Mouse (Mus musculus) monocyte, adult 2 months (primary cell): ENCODE data around the gene Zglp1.

Experiments
- DNase-seq, 2 experiments: peaks; one replicate each; pipeline ENCODE4 v3.0.0; 2022; ENCODE audit warnings: low spot score in 2 of 2, low read depth in 1 of 2

The Zglp1 gene

DNA sequence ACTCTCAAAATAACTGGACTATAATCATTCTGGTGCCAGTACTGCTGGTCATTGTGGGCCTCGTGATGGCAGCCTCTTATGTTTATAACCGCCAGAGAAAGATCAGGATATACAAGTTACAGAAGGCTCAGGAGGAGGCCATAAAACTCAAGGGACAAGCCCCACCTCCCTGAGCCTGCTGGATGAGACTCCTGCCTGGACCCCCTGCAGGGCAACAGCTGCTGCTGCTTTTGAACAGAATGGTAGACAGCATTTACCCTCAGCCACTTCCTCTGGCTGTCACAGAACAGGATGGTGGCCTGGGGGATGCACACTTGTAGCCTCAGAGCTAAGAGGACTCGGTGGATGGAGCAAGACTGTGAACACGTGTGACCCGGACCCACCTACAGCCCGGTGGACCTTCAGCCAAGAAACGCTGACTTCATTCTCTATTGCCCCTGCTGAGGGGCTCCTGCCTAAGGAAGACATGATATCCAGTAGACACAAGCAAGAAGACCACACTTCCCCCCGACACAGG lies 39.1 kb downstream of the Zglp1 start:
- DNase-seq: no peak

DNA sequence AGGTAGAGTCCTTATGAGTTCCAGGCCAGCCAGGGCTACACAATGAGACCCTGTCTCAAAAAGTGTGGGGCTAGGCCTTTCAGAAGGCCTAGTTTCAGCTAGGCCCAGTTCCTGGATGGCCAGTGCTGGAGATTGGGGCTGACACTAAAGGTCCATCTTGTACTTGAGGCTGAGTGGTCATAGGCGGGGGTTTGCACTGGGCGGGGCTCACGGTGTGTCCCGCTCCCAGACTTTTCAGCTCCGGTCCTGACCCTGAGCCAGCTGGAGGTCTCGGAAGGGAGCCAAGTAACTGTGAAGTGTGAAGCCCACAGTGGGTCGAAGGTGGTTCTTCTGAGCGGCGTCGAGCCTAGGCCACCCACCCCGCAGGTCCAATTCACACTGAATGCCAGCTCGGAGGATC lies 40.0 kb downstream of the Zglp1 start:
- DNase-seq: no peak

DNA sequence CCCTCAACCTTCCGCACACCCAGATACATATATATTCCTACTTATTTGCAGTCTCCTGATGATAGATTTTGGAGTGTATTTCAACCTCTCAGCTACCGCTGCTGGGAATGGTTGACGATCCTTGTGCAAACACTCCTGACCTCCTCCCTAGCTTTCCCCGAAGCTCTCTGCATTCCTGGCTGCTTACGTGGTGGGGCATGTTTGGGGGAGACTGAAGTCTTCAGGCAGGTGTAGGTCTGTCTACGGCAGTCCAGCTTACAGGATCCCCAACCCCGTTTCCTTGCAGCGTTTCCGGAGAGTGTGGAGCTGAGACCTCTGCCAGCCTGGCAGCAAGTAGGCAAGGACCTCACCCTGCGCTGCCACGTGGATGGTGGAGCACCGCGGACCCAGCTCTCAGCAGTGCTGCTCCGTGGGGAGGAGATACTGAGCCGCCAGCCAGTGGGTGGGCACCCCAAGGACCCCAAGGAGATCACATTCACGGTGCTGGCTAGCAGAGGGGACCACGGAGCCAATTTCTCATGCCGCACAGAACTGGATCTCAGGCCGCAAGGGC lies 41.6 kb downstream of the Zglp1 start:
- DNase-seq: no peak

DNA sequence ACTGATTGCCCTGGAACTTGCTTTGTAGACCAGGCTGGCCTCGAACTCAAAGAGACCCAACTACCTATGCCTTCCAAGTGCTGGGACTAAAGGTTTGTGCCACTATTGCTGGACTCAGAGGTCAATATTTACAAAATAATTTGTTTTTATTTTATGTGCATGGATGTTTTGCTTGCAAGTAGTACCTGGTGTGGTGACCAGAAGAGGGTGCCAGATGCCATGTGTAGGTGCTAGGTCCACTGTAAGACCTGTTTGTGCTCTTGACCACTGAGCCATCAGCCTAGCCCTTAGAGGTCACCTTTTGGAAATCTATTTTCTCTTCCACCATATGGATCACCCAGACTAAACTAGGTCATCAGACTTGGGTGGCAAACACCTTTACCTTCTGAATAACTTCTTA lies 44.2 kb downstream of the Zglp1 start:
- DNase-seq: no peak

DNA sequence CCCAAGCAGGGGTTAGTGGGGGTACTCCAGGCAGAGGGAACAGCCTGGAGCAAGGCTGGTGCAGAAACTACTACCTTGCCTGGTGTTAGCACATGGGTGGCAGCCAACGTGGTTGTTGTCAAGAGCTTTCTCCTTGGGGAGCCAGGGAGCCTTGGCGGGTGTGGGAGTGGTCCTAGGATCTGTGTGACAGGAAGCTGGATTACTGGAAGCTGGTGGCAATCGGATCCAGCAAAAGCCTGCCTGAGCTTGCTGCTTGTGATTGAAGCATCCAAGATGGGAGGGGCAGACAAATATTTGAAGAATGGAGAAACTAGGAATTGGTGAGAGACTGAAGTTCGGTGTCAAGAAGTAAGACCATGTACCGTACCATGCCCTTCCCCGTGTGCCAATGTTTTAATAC lies 44.6 kb downstream of the Zglp1 start:
- no peak for DNase-seq

DNA sequence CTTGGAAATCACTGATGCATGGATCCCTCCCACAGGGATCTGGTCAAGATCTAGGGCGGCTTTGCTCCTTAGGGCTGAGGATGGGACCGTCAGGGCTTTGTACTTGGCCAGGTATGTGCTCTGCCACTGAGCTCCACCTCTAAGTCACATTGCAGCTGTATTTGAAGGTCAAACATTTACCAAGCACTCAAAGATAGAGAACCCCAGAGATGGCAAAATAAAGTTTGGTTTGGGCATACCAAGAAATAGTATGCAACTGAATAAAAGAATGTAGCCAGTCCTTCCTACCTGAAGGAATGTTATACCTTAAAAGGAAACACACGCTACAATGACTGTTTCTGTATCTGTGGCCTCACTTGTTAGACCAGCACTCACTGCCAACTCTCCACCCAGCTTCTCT lies 45.5 kb downstream of the Zglp1 start:
- DNase-seq: no peak

DNA sequence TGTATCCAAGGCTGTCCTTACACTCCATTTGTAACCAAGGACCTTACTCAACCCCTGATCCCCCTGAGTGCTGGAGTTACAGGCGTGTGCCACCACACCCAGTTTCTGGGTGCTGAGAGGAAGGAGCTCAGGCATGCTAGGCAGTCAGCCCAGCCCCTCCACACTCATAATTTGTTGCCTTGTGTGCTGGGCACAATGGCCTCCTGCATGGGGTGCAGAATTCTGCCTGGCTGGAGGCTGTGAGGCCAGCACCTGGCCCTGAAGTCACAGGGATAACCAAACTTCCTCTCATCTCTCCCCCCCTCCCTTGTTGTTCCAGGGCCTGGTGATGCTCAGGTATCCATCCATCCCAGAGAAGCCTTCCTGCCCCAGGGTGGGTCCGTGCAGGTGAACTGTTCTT lies 48.3 kb downstream of the Zglp1 start:
- no peak for DNase-seq

DNA sequence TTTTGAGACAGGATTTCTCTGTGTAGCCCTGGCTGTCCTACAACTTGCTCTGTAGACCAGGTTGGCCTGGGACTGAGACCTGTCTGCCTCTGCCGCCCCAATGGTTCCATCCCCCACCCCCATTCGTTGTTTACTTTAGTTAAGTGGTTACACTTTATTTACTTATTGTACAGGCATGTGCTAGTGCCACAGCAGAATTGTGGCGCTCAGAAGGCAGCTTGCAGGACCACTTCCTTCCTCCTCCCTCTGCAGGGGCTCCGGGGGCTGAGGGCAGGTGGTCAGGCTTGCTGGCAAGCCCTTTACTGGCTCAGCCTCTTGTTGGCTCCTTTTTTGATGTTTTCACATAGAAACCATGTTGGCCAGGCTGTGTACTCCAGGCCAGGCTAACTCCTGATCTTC lies 49.7 kb downstream of the Zglp1 start:
- no peak for DNase-seq

DNA sequence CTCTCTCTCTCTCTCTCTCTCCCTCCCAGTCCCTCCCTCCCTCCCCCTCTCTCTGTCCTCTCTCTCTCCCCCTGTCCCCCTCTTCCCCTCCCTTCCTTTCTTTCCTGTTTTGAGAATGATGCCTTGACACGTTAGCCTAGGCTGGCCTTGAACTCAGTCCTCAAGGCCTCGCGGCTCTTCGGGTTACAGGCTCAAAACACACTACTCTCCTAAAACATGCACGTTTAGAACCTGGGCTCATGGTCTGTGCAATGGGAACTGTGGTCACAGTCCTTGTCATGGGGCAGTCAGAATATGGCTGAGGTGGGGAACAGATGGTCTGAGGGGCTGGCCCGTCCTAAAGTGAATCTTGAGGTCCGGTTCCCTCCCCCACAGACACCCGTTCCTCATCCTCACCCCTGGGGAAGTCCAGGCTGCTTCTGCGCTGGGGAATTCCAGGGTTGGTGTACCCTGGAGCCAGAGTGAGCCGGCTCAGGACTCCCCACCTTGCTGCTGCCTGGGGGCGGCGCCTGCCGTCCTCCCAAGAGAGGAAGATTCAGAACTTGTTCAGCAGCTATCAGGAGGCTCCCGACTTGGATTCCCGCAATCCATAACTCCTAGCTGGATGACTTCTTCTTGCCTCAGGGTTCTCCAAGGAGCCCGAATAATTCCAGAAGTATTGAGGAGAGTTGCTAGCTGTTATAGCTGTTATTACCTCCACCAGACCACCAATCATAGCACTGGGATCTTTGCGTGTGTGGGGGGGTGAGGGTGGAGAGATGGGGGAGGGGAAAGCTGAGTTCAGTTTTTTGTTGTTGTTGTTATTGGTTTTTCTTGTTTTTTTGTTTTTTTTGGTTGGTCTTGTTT lies 50.3 kb downstream of the Zglp1 start:
- DNase-seq: peak in 1 of 2 experiments; percentile 63

DNA sequence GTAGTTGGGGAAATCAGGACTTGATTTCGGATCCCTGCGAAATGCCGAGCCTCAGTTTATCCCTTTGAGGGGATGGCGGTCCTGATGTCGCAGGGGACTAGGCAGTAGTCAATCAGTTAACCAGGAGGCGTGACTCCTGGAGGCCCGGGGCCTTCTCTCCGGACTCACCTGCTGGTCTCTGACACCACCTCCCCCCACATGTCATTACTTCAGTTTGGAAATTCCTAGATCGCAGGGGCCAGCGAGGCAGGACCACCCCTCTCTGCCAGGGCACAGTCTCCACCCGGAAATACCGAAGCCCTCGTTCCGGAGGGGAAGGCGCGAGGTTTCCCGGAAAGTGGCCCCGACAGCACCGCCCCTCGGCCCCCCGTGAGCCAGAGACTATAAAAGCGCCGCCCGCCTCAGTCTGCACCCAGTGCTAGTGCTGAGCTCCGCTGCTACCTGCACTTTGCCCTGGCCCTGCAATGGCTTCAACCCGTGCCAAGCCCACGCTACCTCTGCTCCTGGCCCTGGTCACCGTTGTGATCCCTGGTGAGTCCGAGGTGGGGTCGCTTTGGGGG lies 51.2 kb downstream of the Zglp1 start, which contains the start of gene Icam1:
Gene Icam1, plus strand, starts transcription at position 415 of the 560 bp plus-strand sequence.
- DNase-seq: peak in 1 of 2 experiments; percentile 77

DNA sequence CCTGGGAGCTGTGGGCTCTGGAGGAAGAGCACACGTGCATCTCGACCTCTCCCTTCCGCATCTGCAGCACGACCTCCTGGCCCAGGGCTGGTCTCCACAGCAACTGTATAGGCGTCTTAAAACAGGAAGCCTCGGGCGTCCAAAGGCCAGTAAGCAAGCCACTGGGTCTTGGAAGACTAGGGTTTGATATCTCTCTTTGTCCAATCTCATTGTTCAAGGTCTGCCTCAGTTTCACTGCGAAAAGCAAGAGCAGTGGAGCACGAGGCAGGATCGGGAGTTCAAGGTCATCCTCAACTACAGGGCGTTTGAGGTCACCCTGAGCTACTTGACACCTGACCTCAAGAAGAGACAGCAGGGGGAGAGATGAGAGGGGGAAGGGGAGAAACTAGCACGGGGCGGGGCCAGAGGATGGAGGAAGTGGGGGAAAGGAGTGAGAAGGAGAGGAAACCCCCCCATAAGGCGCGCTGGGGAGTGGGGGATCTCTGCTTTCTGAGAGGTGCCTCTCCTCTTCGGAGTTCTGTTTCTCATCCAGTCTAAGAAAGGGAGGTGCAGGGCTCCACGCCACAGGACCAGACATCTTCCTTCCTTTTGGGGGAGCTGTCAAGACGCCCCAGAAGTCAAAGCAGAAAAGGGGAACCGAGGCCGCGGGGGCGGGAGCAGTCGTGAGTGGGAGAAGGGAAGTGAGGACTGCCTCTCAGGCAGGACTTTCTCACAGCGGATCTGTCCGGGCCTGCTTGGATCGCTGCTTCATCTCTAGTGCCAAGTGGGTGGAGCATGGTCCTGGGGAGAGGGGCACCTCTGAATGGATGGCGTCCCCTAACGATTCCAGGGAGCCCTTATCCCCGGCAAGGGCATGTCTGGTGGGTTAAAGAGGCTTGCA lies 52.0 kb downstream of the Zglp1 start:
- peak; percentile 88 to 93 for DNase-seq
